ENCODE assay signal across 16 mouse cellular contexts in genomic region chr6:33870468-33871142, GRCm38 (mm10).
DNase-seq lines count a peak whose midpoint lies in the region; ATAC-seq and TF ChIP-seq lines count a peak whose summit lies in the region.
"Had no signal": no experiment of that assay in that cellular context is flagged by ENCODE, and none has a peak within 500 bp of the region (broad histone marks: within the 10 kb centered on the region; RNA-seq: fewer than 3 reads in every experiment).

No protein-coding gene starts in this region.

- H3K27ac ChIP-seq in embryonic facial prominence, embryonic 13.5 days: peak overlapping the region; percentile 44; the same call in 1 of the 2 replicates
- H3K27ac ChIP-seq in embryonic facial prominence, embryonic 10.5 days (replicated peaks): no peak overlapping the region
- H3K27ac ChIP-seq in midbrain, embryonic 10.5 days (replicated peaks): 0 out of 2 replicates have a peak overlapping the region, but pooled peaks have one; percentile 29
- H3K27ac ChIP-seq in midbrain, embryonic 11.5 days (ENCODE audit: low read depth, low read length): no peak overlapping the region
- peak overlapping the region; percentile 86 for H3K27ac ChIP-seq in forebrain, embryonic 16.5 days (ENCODE audit: low read length)
- H3K27ac ChIP-seq in midbrain, postnatal 0 days (ENCODE audit: low read depth, low read length): no peak overlapping the region
- H3K27ac ChIP-seq: limb, embryonic 15.5 days; lung, embryonic 15.5 days had no signal

- H3K27me3 ChIP-seq in embryonic facial prominence, embryonic 13.5 days: no peaks in the 10 kb centered on the region
- H3K27me3 ChIP-seq in embryonic facial prominence, embryonic 10.5 days (replicated peaks; ENCODE audit: low read depth, poor library complexity, severe bottlenecking): no peaks in the 10 kb centered on the region
- no peaks in the 10 kb centered on the region for H3K27me3 ChIP-seq in midbrain, embryonic 10.5 days (ENCODE audit: low read depth, poor library complexity, severe bottlenecking)
- H3K27me3 ChIP-seq in midbrain, embryonic 11.5 days (ENCODE audit: control insufficient read depth, insufficient read depth, low read length): no peaks in the 10 kb centered on the region
- H3K27me3 ChIP-seq in forebrain, embryonic 16.5 days (replicated peaks; ENCODE audit: control insufficient read depth, insufficient read depth, low read length): no peaks in the 10 kb centered on the region
- no peaks in the 10 kb centered on the region for H3K27me3 ChIP-seq in midbrain, postnatal 0 days (ENCODE audit: insufficient read depth, low read length)
- H3K27me3 ChIP-seq: limb, embryonic 15.5 days; lung, embryonic 15.5 days had no signal

- ATAC-seq in embryonic facial prominence, embryonic 13.5 days (ENCODE audit: insufficient number of reproducible peaks, insufficient read depth, low FRiP score, low TSS enrichment, low read depth): no peak
- ATAC-seq in midbrain, embryonic 11.5 days (ENCODE audit: low FRiP score): no peak
- peak; percentile 53; the same call in 1 of the 2 replicates for ATAC-seq in forebrain, embryonic 16.5 days
- no peak for ATAC-seq in midbrain, postnatal 0 days (ENCODE audit: low FRiP score)

- H3K9me3 ChIP-seq in embryonic facial prominence, embryonic 13.5 days: no peaks in the 10 kb centered on the region
- no peaks in the 10 kb centered on the region for H3K9me3 ChIP-seq in embryonic facial prominence, embryonic 10.5 days
- no peaks in the 10 kb centered on the region for H3K9me3 ChIP-seq in midbrain, embryonic 10.5 days (replicated peaks)
- no peaks in the 10 kb centered on the region for H3K9me3 ChIP-seq in midbrain, embryonic 11.5 days (ENCODE audit: control insufficient read depth, low read length)
- no peaks in the 10 kb centered on the region for H3K9me3 ChIP-seq in forebrain, embryonic 16.5 days (ENCODE audit: control insufficient read depth, low read length)
- H3K9me3 ChIP-seq in midbrain, postnatal 0 days (ENCODE audit: low read length): no peaks in the 10 kb centered on the region
- H3K9me3 ChIP-seq: limb, embryonic 15.5 days; lung, embryonic 15.5 days had no signal

- no peak for DNase-seq in embryonic facial prominence, embryonic 10.5 days (ENCODE audit: low spot score)
- DNase-seq in midbrain, embryonic 10.5 days (ENCODE audit: low spot score): no peak
- no peak for DNase-seq in midbrain, embryonic 11.5 days (ENCODE audit: low spot score, missing footprints)
- peak; percentile 34 for DNase-seq in midbrain, postnatal 0 days (ENCODE audit: low spot score)
- no peak for DNase-seq in layer of hippocampus, postnatal 36 days
- no peak for DNase-seq in left cerebral cortex, postnatal 25 days (ENCODE audit: low spot score in 2 of 2)
- DNase-seq: adrenal gland, postnatal 36 days; B cell, adult 2 months; cerebellum, adult 9-11 months; gastrocnemius, postnatal 25 days; kidney, adult 8-10 months; thymus, adult 18-20 months had no signal

- no peak overlapping the region for H3K4me2 ChIP-seq in embryonic facial prominence, embryonic 13.5 days
- no peak overlapping the region for H3K4me2 ChIP-seq in midbrain, embryonic 11.5 days
- no peak overlapping the region for H3K4me2 ChIP-seq in forebrain, embryonic 16.5 days (ENCODE audit: low read length)
- no peak overlapping the region for H3K4me2 ChIP-seq in midbrain, postnatal 0 days (ENCODE audit: low read depth, low read length, poor library complexity, severe bottlenecking)
- H3K4me2 ChIP-seq: limb, embryonic 15.5 days; lung, embryonic 15.5 days had no signal

- no peak overlapping the region for H3K9ac ChIP-seq in embryonic facial prominence, embryonic 13.5 days
- H3K9ac ChIP-seq in midbrain, embryonic 11.5 days (ENCODE audit: low read length): no peak overlapping the region
- no peak overlapping the region for H3K9ac ChIP-seq in forebrain, embryonic 16.5 days (replicated peaks; ENCODE audit: low read depth, low read length)
- H3K9ac ChIP-seq in midbrain, postnatal 0 days (replicated peaks; ENCODE audit: low read length, poor library complexity, severe bottlenecking): no peak overlapping the region
- H3K9ac ChIP-seq: limb, embryonic 15.5 days; lung, embryonic 15.5 days had no signal

- WGBS in embryonic facial prominence, embryonic 13.5 days: 45% methylated on average over 9 of the region's 9 CpGs
- WGBS in embryonic facial prominence, embryonic 10.5 days: 63% methylated on average over 9 of the region's 9 CpGs
- 60% methylated on average over 9 of the region's 9 CpGs for WGBS in midbrain, embryonic 10.5 days
- 52% methylated on average over 9 of the region's 9 CpGs for WGBS in midbrain, embryonic 11.5 days
- WGBS in forebrain, embryonic 16.5 days: 22% methylated on average over 9 of the region's 9 CpGs
- 32% methylated on average over 9 of the region's 9 CpGs for WGBS in midbrain, postnatal 0 days

- intact Hi-C loops in left cerebral cortex, postnatal 25 days (cut with DNase I): no loop called here

- no peak overlapping the region for H3K4me3 ChIP-seq in embryonic facial prominence, embryonic 13.5 days
- H3K4me3 ChIP-seq in embryonic facial prominence, embryonic 10.5 days: no peak overlapping the region
- no peak overlapping the region for H3K4me3 ChIP-seq in midbrain, embryonic 10.5 days
- H3K4me3 ChIP-seq in midbrain, embryonic 11.5 days (ENCODE audit: low read depth, low read length): no peak overlapping the region
- H3K4me3 ChIP-seq in forebrain, embryonic 16.5 days (replicated peaks; ENCODE audit: low read length): no peak overlapping the region
- H3K4me3 ChIP-seq in midbrain, postnatal 0 days (ENCODE audit: low read depth, low read length): no peak overlapping the region
- H3K4me3 ChIP-seq: limb, embryonic 15.5 days; lung, embryonic 15.5 days had no signal

- peaks cover 9% of the 10 kb centered on the region for H3K4me1 ChIP-seq in embryonic facial prominence, embryonic 13.5 days
- peaks cover 24% of the 10 kb centered on the region for H3K4me1 ChIP-seq in embryonic facial prominence, embryonic 10.5 days
- H3K4me1 ChIP-seq in midbrain, embryonic 10.5 days: peaks cover 38% of the 10 kb centered on the region
- peaks cover 11% of the 10 kb centered on the region for H3K4me1 ChIP-seq in midbrain, embryonic 11.5 days (ENCODE audit: control insufficient read depth, insufficient read depth, low read length)
- H3K4me1 ChIP-seq in forebrain, embryonic 16.5 days (replicated peaks; ENCODE audit: control insufficient read depth, insufficient read depth, low read length): peaks cover 27% of the 10 kb centered on the region
- no peaks in the 10 kb centered on the region for H3K4me1 ChIP-seq in midbrain, postnatal 0 days (ENCODE audit: insufficient read depth, low read length)

- no peaks in the 10 kb centered on the region for H3K36me3 ChIP-seq in embryonic facial prominence, embryonic 13.5 days
- H3K36me3 ChIP-seq in embryonic facial prominence, embryonic 10.5 days (replicated peaks): no peaks in the 10 kb centered on the region
- no peaks in the 10 kb centered on the region for H3K36me3 ChIP-seq in midbrain, embryonic 10.5 days
- no peaks in the 10 kb centered on the region for H3K36me3 ChIP-seq in midbrain, embryonic 11.5 days (ENCODE audit: control insufficient read depth, insufficient read depth, low read length)
- H3K36me3 ChIP-seq in forebrain, embryonic 16.5 days (ENCODE audit: control insufficient read depth, insufficient read depth): no peaks in the 10 kb centered on the region
- H3K36me3 ChIP-seq in midbrain, postnatal 0 days (ENCODE audit: insufficient read depth, low read length): no peaks in the 10 kb centered on the region
- H3K36me3 ChIP-seq: limb, embryonic 15.5 days; lung, embryonic 15.5 days had no signal

- no peak for TF ChIP-seq CTCF in midbrain, postnatal 0 days (IDR thresholded peaks at IDR 0.05)

Comparison
In these comparisons a context has a peak if more than half of its experiments do, and no peak if none do; other contexts are left out.
1. H3K27ac ChIP-seq: peak in embryonic facial prominence, embryonic 13.5 days (single experiment), midbrain, embryonic 10.5 days (single experiment) and forebrain, embryonic 16.5 days (single experiment); none in embryonic facial prominence, embryonic 10.5 days (single experiment), midbrain, embryonic 11.5 days (single experiment) and midbrain, postnatal 0 days (single experiment).